Mouse (Mus musculus): ENCODE data around the gene Creb3l2.

Gene Creb3l2

DNA sequence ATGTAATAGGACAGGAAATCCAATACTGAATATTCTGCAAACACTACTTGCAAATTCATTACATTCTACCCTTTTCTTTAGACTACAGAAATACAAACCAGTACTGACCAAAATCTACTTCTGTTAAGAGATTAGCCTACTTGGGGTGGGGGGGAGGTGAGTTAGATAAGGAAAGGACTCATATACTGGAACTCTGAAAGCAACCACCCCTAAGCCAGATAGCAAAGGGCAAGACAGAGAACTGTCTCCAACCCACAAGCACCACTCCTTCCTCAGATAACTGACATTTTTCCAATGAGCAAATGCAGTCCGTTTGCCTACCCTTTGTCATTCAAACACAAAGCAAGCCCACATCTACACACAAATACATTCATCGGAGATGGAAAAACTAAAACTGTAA lies 32.1 kb downstream of the Creb3l2 start:
- DNase-seq (ENCODE audit: low spot score in 2 of 2) = no peak

DNA sequence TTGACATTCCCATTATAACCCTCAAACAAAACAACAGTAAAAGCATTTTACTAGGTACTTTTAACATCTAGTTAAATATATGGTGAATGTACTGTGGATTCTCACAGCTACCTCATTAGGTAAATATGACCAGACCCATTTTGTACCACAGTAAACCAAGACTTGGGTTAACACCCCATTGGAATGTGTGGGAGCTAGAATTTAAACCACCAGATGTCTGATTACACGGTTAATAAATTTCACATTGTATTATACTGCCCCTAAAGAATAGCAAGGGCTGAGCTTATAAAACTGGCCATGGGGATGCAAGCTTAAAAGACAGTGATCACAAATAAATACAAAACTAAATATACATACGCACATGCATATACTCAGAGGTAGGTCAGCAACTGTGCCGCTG lies 34.1 kb downstream of the Creb3l2 start:
- no peak for DNase-seq (ENCODE audit: low spot score in 2 of 2)

DNA sequence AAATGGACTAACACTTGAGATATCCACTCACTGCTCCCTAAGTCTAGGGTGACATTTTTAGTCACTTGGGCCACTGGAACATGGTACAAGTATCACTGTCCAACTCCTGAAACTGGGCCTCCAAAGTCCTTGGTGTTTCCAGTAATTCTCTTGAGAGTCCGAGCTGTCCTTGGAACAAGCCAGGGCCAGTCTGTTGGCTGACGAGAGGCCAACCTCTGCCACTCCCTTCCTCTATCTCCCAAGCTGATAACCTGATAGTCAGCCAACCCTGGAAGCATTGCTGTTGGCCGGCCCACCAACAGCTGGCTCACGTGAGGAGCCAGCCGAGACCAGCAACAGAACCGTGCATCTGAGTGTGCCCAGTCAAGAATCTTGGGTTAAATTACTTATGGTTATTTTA lies 35.0 kb downstream of the Creb3l2 start:
- no peak for DNase-seq (ENCODE audit: low spot score in 2 of 2)

DNA sequence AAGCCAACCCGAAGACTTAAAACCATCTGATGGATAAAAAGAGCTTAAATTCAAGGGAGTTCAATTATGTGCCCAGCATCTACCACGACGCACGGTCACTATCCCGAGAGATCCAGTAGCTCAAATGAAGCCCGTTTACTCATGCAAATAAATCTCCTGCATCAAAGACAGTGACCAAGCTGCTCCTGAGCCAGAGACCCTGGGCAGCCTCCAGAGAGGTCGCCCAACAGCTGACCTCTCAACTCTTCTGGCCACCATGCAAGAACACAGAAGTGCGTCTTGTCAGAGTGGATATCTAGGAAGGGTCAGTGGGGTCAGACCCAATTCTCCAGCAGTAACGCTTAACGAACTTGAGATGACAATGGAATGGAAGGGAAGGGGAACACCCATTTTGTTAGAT lies 35.9 kb downstream of the Creb3l2 start:
- no peak for DNase-seq (ENCODE audit: low spot score in 2 of 2)

DNA sequence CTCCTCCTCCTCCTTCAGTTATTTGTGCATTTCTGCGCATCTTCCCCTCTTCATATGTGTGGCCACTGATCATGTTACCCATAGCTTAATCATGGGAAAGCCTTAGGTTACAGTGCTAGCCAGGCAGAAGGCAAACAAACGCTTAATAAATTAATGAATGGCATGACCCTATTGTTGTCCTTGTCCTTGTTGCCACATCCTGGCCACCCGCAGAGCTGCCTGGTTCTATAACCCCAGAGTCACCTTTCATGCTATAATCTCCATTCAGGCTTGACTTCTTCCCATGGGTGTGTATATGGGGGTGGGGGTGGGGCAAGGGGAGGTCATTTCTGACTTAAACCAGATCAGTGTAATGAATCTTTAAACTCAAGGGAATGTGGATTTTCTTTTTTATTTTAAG lies 37.6 kb downstream of the Creb3l2 start:
- DNase-seq (ENCODE audit: low spot score in 2 of 2) = no peak

DNA sequence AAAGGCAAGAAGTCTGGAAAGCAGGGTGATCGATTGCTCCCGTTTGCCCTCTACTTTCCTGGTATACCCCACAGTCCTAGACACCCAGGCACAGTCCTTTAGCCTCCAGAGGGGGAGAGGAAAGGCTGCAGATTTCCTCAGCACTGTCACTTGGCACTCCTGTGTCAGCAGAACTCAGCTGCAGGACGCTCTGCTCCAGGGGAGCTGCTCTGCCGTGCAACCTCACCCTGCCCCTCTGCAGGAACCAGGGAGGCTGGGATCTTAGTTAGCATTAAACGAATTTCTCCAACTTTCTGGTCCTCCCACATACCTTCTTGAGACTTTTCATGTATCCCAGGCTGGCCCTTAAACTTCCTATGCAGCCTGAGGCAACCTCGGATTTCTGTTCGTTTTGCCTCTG lies 40.0 kb downstream of the Creb3l2 start:
- DNase-seq (ENCODE audit: low spot score in 2 of 2) = no peak

DNA sequence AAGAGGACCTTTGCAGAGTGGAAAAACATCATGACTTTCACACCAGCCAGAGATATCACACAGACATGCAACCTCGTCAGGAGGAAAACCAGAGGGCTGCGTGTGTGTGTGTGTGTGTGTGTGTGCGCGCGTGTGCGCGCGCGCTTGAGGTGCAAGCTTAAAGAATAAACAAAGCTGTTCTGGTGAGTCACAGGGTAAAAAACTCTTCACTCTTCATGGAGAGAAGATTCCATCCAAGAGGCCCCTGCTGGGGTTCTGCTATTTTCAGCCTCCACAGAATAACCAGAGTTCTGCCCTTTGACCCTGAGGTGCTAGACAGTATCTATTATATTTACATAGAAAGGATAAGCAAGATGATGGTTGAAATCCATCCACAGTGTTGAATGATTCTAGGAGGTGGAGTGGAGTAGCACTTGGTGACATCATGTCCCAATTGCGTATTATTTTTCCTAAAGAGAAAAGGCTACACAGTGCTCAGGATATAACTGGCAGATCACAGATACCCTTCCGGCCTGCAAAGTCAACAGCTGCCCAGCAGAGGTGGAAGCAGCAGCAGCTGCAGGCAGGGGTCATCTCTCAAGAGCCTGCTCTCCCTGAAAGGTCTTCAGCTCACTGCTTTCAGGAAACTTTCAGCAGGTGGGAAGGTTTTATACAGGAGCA lies 41.0 kb downstream of the Creb3l2 start:
- DNase-seq (ENCODE audit: low spot score in 2 of 2) = no peak

DNA sequence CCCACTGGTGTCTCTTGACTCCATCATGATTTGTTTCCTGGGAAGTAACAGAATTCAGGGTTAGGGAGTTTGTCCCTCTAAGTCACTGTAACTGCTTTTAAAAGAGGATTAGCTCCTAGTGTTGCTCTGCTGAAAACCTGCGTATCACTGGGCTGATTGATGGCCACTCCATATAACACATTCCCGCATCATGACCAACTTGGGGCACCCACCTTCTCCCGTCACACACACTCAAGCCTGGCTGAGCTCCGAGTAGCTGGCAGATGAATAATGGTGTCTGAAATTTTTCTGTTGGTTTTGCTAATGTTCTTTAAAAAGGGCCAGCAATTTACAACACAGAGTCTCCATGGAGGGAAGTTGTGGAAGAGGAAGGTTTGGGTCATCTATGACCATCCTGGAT lies 41.8 kb downstream of the Creb3l2 start:
- no peak for DNase-seq (ENCODE audit: low spot score in 2 of 2)

DNA sequence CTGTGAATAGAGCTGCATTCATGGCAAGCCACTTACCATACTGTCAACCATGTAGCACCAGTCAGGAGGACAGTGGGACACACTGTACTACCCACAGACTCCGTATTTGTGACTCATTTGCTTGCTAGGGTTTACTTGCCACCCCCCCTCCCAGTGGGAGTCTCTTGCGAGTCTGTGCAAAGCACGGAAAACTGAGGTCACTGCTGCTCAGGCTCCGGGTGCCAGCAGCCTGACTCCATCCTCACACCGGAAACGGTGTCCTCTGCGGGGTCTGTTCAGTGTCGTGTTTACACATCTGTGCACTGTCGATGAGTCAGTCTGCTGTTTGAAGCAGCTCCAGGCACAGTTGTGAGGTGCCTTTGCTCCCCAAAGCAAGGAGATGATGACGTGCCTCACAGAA lies 43.0 kb downstream of the Creb3l2 start:
- DNase-seq (ENCODE audit: low spot score in 2 of 2) = peak in 1 of 2 experiments; percentile 42

DNA sequence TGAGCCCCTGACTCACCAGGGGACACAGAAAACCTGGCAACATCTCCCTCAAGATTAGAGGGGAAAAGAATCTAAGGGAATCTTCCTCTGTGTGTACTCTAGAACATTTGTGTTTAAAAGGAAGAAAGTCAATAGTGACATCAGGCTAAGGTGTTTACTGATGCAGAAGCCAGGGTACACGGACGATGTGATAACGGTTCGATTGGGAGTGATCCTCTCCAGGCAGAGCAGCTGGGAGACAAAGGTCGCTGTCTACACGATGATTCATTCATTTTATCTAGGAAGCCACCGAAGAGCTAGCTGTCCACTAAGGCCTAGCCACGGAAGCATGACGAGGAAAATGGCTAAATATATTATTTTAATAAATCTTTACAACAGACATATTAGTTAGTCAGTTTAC lies 44.0 kb downstream of the Creb3l2 start:
- no peak for DNase-seq (ENCODE audit: low spot score in 2 of 2)

DNA sequence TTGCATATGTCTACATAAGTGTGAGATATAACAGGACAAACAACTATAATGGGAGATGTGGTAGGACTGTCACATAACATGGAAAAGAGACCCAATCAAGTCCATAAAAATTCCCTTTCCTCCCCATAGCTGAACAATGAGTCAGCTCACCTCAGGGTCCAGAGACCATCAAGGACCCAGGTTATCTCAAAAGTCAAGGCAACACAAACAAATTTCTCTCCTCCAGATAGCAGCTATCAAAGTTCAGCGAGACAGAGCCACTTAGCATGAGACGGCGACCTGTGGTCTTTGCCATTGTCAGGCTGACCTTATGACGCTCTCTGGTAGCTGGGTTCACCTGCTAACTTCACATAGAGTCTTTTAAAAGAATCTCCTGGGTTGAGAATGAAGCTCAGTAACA lies 44.7 kb downstream of the Creb3l2 start:
- no peak for DNase-seq (ENCODE audit: low spot score in 2 of 2)

DNA sequence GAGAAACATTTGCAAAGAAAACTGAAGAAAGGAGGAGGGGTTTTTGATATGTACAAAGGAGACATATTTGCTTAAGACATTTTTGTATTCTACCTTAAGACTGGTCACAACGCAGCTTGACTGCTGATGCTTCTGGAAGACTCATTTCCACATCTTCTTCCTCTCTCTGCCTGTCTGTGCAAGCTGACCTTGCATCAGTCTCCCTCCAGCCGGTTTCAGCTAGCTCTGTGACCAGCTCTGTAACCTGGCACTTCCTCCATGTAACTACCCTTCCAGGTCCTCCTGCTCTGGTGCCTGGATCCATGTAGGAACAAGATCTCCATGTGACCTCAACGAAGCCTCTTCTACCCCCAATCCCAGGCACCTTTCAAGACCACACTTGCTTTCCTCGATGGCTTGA lies 45.8 kb downstream of the Creb3l2 start:
- no peak for DNase-seq (ENCODE audit: low spot score in 2 of 2)

DNA sequence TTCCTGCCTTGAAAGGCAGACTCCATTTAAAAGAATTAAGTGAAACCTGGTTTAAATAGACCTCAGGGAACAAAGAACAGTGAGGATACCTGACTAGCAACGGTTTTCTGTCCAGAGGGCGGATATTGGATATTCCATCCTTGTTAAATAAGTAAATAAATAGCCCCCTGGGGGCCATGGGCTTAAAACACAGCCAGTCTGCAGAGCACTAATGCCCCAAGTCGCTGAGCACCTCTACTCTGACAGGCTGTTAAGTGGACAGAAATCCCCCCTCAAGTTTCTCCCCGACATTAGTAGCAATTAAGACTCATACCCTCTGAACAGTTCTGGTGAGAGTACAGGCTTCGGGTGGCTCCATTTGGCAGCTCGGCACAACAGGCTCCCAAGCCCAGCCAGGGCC lies 48.7 kb downstream of the Creb3l2 start:
- no peak for DNase-seq (ENCODE audit: low spot score in 2 of 2)

DNA sequence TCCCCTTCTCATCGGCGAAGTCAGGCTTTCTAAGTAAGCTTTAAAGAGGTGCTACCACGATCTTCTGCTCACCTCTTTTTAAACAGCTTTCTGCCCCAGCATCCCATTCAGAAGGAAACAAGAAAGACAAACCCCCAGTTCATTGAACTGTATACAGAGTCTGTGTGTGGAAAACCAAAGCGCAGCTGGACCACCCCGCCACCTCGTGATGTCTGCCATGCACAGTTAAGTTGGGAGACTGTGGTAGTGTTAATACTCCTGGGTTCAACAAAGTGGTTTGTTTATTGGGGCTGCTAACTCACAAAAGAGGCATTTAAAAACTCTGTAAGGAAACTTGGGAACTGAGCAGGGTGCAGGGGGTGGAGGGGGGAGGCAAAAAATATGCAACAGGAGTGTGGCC lies 49.7 kb downstream of the Creb3l2 start:
- no peak for DNase-seq (ENCODE audit: low spot score in 2 of 2)

DNA sequence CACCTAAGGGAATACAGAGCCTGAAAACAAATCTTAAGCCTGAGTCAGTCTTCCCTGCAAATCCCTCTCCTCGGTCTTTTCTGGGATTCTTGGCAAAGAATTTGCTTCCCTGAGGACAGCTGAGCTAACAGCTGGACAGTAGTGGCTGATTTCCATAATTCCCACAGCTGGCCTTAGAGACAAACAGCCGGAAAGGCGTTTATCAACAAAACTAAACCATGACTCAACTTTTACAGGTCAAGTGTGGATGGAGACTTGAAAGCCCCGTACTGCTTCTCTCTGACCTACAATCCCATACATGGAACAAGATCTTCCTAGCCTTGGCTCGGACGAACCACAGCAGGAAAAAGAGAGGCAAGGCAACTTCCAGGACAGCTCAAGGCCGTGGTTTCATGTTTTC lies 50.6 kb downstream of the Creb3l2 start:
- peak in 1 of 2 experiments; percentile 27 for DNase-seq (ENCODE audit: low spot score in 2 of 2)

DNA sequence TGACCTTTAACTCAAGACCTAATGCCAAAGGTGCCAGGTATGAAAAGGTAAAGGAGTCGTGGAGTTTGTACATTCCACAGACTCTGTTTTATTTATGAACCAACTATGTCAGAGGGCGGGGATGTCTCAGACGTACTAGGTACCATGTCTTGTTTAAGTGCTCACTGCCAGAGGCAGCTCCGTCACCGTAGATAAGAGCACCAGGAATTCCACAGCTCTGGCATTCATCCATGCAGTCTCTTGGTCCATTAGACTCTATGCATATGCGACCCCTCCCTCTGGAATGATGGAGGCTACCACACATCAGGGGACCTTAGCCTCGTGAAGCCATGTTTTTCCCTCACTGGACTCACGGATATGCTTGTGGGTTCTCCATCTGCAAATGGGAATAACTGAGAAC lies 53.0 kb downstream of the Creb3l2 start:
- DNase-seq (ENCODE audit: low spot score in 2 of 2) = no peak

DNA sequence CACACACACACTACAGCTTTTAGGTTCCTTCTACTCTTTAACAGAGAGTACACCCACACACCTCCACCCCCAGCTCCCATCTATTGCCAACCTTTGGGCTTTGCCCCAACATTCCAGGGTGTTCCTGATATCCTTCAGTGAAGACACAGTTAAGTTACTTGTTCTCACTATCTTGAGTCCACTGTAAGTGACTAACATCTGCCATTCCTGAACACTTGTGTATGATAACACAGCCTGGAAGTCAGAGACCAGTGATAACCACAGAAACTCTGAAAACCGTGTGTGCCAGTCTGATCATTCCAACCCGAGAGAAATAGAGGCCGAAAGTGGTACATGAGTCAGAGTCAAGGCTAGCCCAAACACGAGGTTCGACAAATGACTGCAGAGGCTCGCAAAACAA lies 53.4 kb downstream of the Creb3l2 start:
- DNase-seq (ENCODE audit: low spot score in 2 of 2) = no peak

DNA sequence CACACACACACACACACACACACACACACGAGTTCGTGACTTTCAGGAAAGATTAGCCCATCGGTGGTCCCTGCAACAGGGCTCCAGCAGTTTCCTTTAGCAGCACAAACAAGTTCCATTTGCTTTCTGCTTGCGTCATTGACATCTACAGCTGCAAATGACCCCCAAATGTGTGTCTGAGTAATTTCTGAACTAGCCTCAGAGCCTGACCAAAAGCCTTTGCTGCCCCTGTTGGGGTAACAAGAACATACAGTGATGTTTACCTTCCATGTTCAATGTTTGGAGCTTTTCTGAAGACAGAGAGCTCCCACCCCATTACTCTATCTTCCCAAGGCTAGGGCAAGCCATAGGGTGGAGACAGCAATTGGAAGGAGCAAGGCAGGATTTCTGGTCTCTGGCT lies 54.7 kb downstream of the Creb3l2 start:
- no peak for DNase-seq (ENCODE audit: low spot score in 2 of 2)

DNA sequence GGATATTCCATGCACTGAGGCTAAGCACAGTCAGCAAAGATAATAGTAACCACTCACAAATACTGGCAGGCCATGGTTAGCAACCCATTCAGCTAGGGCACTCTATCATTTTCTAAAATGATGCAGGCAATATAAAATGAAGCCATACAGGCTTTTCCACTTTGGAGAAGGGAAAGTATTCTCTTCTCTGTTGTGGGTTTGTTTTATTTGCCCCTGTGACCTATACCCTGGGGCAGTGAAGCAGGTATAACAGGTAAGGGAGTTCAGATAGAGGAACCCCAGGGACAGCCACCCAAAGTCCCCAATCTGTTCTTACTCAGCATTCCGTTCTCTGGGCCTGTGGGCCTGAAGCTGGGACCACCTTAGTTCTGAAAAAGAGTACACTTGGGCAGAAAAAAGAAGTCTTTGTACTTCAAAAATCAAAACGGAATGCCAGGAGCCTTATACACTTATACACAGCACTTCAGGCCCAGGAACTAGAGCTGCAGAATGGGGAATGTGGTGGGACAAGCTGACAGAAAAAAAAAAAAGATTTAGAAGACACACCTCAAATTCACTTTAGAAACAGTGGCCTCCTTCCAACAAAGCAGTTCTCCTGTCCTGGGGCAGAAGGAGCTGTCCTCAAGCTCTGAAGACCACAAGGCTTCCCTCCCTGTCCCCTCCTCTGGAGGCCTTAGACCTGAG lies 56.2 kb downstream of the Creb3l2 start:
- DNase-seq (ENCODE audit: low spot score in 2 of 2) = peak; percentile 30 to 33

DNA sequence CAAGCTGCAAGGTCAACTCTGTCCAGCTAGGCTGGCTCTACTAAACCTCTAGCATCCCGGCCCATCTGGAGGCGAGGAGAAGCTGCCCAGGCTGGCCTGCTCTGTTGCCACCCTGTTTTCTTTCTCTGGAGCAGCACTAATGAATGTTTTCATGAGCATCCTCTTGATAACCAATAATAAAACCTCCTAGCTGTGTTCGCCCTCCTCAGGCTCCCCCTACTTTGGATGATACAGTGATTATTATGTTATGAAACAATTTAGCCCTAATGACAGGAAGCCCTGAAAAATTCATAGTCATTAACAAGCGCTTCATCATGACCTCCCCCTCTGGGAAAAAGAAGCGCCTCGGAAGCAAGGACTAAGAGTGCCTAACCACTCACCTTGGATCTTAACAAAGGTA lies 59.2 kb downstream of the Creb3l2 start:
- no peak for DNase-seq (ENCODE audit: low spot score in 2 of 2)

DNA sequence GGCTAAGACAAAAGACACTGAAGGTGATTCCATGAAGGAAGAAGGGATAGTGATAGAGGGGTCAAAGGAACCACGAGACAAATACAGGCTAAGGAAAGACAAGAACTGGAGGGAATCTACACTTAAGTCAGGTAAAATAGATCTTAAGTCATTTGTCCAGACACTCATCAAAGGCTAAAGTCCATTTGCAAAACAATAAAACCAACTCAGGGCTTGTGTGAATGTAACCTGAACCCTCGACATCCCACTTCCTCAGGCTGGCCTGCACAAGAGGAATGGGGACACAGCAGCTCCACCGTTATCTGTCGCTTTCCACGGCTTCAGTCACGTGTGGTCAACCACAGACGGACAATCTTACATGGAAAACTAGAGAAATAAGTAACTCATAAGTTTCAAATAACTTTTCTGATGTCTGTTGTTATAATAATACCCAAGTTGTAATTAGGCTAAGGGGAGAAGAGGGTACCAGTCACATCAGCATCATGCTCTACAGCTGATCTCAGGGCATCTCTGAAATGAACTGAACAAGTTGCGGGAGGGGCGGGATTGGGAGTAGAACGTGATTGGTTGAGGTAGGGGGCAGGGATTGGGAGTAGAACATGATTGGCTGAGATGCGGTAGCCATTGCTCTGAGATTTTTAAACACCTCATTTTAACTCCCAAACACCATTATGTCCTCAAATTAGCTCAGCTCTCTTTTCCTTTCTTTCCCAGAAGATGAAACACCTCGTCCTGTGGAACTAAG lies 63.9 kb downstream of the Creb3l2 start:
- no peak for DNase-seq (ENCODE audit: low spot score in 2 of 2)

DNA sequence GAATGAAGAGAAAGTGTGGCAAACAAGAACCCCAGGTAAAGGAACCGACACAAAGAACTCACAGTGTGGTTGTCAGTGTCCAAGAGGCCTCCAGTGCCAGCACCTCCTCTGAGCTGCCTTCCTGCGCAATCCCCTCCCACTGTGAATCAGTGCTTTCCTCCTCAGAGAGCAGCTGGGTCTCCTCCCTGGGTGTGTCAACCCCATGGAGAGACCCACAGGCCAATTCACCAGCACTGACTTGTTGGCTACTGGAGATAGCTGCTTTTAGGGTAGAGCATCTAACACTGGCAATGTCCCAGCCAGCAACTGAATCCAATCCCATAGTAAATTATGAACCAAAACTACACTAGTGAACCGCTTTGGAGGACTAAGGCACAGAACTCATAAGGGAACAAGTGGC lies 64.6 kb downstream of the Creb3l2 start:
- DNase-seq (ENCODE audit: low spot score in 2 of 2) = peak in 1 of 2 experiments; percentile 25

DNA sequence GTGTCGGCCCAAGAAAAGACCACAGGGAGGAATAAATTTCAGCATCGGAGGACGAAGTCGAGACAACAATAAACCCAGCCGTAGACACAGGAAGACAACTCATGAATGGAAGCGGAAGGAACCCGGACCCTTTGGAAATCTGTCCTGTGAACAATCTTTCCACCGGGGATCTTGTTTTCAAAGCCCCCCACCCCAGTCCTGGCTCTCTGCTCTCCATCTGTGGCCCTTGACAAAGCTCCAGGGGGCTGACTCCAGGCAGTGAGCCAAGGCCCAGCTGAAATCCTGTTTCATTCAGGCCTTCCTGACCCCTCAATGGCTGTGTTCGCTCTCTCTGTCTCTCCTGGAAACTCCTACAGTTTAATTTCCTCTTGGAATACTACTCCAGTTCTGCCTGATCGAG lies 66.5 kb downstream of the Creb3l2 start:
- no peak for DNase-seq (ENCODE audit: low spot score in 2 of 2)

All from urinary bladder, postnatal 36 days (tissue).